Mouse (Mus musculus) heart, embryonic 10.5 days (tissue): ENCODE measurements around the gene Cacnb1. TPM values are rescaled to one million over a fixed set of nuclear protein-coding genes. Genes with fewer than 3 reads are reported as not detected.

Source experiments
- DNase-seq: peaks from one replicate; pipeline ENCODE4 v3.0.0-alpha.2; 2017; ENCODE audit warnings: low spot score
- H3K27ac ChIP-seq: fragments of 300-500 bp; sonication (generic); 2 replicates; pipeline ENCODE4 v1.5.1; 2016; ENCODE audit warnings: mild to moderate bottlenecking
- H3K27me3 ChIP-seq: fragments of 300-500 bp; sonication (generic); 2 replicates; pipeline ENCODE4 v1.6.1; 2016; ENCODE audit warnings: mild to moderate bottlenecking; ENCODE audit not compliant: poor library complexity, insufficient read depth, severe bottlenecking
- H3K36me3 ChIP-seq: fragments of 300-500 bp; sonication (generic); 2 replicates; pipeline ENCODE4 v1.6.1; 2016; ENCODE audit warnings: mild to moderate bottlenecking, moderate library complexity
- H3K4me1 ChIP-seq: fragments of 300-500 bp; sonication (generic); 2 replicates; pipeline ENCODE4 v1.6.1; 2016; ENCODE audit warnings: mild to moderate bottlenecking
- H3K4me3 ChIP-seq: fragments of 300-500 bp; sonication (generic); 2 replicates; pipeline ENCODE4 v1.5.1; 2016; ENCODE audit warnings: mild to moderate bottlenecking, moderate library complexity
- H3K9me3 ChIP-seq: fragments of 300-500 bp; sonication (generic); 2 replicates; pipeline ENCODE4 v1.6.1; 2016; ENCODE audit warnings: mild to moderate bottlenecking, moderate library complexity
- WGBS: fragments of 180-500 bp; shearing (Covaris S2); methylation state at CpG from one replicate; pipeline ENCODE4 v1.1.7; 2016; 5-methylcytosine and 5-hydroxymethylcytosine counted together
- microRNA-seq: library from miRNA; unstranded; fragments of <30 nt; microRNA quantifications from one replicate; pipeline ENCODE4, GENCODE M21; 2017
- polyA plus RNA-seq: library from polyadenylated mRNA; unstranded; fragments of >200 nt; fragmentation: Nextera tagmentation; extraction: Ambion mirVana; gene quantifications from 2 replicates; pipeline ENCODE4 v1.2.1, GENCODE M21; 2016

Gene Cacnb1
- polyA plus RNA-seq, 1 experiment from 2014 or later = 5.3 TPM

DNA sequence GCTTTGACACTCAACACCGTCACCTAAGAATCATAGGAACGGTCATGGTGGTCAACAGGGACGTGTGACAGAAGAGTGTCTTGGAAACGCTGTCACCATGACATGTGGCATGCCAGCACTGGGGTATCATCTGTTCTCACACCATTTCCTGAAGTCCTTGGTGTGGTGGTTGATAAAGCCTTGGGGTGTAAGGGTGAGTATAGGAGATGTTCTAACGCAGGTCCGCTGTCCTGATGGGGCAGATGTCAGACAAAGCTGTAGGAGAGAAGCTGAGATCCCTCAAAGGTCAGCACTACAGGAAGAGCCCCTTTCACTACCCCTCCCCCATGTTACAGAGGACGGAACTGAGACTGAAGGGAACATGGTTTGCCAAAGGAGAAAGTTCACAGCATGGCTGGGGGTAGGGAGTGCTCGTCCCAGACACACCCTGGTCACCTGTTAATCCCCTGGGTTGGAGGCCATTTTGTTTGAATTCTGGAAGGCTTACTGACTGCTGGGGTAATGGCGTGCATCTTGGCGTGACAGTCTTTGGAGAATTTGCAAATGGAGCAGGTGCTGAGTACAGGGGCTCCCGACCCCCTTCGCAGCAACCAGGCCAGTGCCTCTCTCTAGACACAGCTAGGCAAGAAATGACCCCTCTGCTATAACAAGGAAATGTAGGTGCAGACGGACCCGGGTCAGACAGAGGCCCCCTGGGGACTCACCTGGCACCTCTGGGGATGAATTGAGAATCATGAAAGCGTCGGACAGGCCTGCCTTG lies 69.5 kb downstream of the Cacnb1 start:
- Histone ChIP-seq H3K9me3 (no peaks in the 10 kb centered on the region), H3K27me3 (peaks cover 7% of the 10 kb centered on the region), H3K4me1 (peaks cover 14% of the 10 kb centered on the region), H3K36me3 (no peaks in the 10 kb centered on the region), H3K4me3 (no peak overlapping the region), H3K27ac (no peak overlapping the region)
- no peak for DNase-seq
- WGBS = 74% methylated on average over 16 of the region's 16 CpGs

DNA sequence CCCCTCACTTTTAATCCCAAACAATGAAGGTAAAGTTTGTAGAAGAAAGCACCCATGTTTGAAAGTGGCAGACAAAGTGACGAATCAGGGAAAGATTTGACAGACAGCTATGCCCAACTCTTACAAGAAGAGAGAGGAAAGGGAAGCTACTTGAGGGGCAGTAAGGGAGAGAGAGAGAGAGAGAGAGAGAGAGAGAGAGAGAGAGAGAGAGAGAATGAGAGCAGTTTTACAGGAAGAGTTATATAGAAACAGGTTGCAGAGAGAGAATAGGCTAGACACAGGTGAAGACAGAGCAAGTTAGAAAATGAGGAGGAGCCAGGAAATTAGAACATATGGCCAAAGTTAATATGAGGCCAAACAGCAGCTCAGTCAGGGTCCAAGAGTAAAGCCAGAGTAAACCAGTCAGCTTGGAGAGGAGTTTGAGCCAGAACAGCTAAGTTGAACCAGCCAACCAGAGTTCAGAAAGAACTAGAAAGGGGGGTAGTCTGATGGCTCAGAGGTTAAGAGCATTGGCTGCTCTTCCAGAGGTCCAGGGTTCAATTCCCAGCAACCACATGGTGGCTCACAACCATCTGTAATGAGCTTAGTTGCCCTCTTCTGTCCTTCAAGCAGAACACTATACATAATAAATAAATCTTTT lies 70.3 kb downstream of the Cacnb1 start:
- no peaks in the 10 kb centered on the region for H3K36me3 ChIP-seq
- peaks cover 14% of the 10 kb centered on the region for H3K4me1 ChIP-seq
- H3K27ac ChIP-seq = no peak overlapping the region
- H3K9me3 ChIP-seq = no peaks in the 10 kb centered on the region
- peaks cover 7% of the 10 kb centered on the region for H3K27me3 ChIP-seq
- H3K4me3 ChIP-seq = no peak overlapping the region
- no peak for DNase-seq
- 82% methylated on average over 1 of the region's 1 CpGs for WGBS

Small RNA genes lying within 50 kb of the gene (microRNA-seq; reads per million reads assigned to microRNA genes)
- not detected for gene Gm27597

Other genes with a start within 250 kb of the Cacnb1 start
- gene 1700001P01Rik, start 247.1 kb downstream of the Cacnb1 start, polyA plus RNA-seq = 0.30 TPM in 1 of 2 replicates, not detected in the other
- 387 and 414 TPM in 2 replicates for gene Rpl23, start 240.6 kb downstream of the Cacnb1 start, polyA plus RNA-seq
- gene Lasp1, start 224.0 kb downstream of the Cacnb1 start, polyA plus RNA-seq = 50.8 and 65.1 TPM in 2 replicates
- gene B230217C12Rik, start 182.3 kb downstream of the Cacnb1 start, polyA plus RNA-seq = 9.2 and 9.6 TPM in 2 replicates
- gene Fbxo47, start 138.9 kb downstream of the Cacnb1 start, polyA plus RNA-seq = 0.55 and 0.70 TPM in 2 replicates
- not detected in 2 replicates for gene Plxdc1, start 36.6 kb downstream of the Cacnb1 start, polyA plus RNA-seq
- gene Arl5c, start 26.9 kb downstream of the Cacnb1 start, polyA plus RNA-seq = 9.8 and 15.7 TPM in 2 replicates
- 867 and 1,011 TPM in 2 replicates for gene Rpl19, start 3.7 kb upstream of the Cacnb1 start, polyA plus RNA-seq
- gene Stac2, start 30.4 kb upstream of the Cacnb1 start, polyA plus RNA-seq = 0.21 and 0.34 TPM in 2 replicates
- 13.6 and 13.9 TPM in 2 replicates for gene Fbxl20, start 127.4 kb upstream of the Cacnb1 start, polyA plus RNA-seq
- gene Med1, start 170.3 kb upstream of the Cacnb1 start, polyA plus RNA-seq = 43.7 and 51.5 TPM in 2 replicates
- gene Cdk12, start 180.0 kb upstream of the Cacnb1 start, polyA plus RNA-seq = 7.9 and 10.9 TPM in 2 replicates